Mouse (Mus musculus): ENCODE measurements around the gene H2al1a. TPM values are rescaled to one million over a fixed set of nuclear protein-coding genes. Genes with fewer than 3 reads are reported as not detected.
"Not testable (repeated sequence)": the region's sequence is repeated elsewhere in the genome, so short reads cannot be mapped to it uniquely, and the experiment has no call there.

Gene H2al1a
- not detected in 2 replicates for polyA plus RNA-seq (2015; fragmentation: Nextera tagmentation; extraction: Ambion mirVana)

DNA sequence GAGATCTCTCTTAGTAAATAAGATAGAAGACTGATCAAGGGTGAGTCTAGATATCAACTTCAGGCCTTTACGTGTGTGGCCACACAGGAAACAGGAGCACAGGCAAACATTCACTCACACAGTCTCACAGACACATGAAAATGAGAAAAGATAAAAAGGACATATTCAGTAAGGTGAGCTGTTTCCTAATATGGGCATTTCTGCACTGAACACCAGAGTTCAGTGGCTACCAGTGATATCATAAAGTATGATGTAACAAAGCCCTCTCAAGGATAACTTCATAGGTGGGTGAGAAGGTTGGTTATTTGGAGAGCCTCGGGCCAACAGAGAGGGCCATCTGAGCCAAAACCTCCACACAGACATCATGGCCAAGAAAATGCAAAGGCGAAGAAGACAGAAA is at the start of gene H2al1a:
Gene H2al1a (plus strand): TSS at position 301 of the 400 bp plus-strand sequence.
- H3K27ac ChIP-seq; H3K9ac ChIP-seq; H3K36me3 ChIP-seq; ATAC-seq (ENCODE audit: borderline replicate concordance, extremely low read depth, low FRiP score, low TSS enrichment); H3K4me2 ChIP-seq; H3K9me3 ChIP-seq; H3K4me1 ChIP-seq; H3K27me3 ChIP-seq; H3K4me3 ChIP-seq: not testable (repeated sequence)
- WGBS: no CpG with 5 or more reads among the region's 3 CpGs

GRCm38 (mm10) chrX:11250155-11250554 is 48.9 kb upstream of the H2al1a start:
- Histone ChIP-seq H3K27ac (no peak overlapping the region), H3K27me3 (no peaks in the 10 kb centered on the region), H3K36me3 (no peaks in the 10 kb centered on the region), H3K9me3 (no peaks in the 10 kb centered on the region), H3K4me3 (no peak overlapping the region), H3K9ac (no peak overlapping the region), H3K4me2 (no peak overlapping the region), H3K4me1 (peaks cover 5% of the 10 kb centered on the region; the same call in 1 of the 2 replicates)
- WGBS: 33% methylated on average over 12 of the region's 12 CpGs
- ATAC-seq (ENCODE audit: borderline replicate concordance, extremely low read depth, low FRiP score, low TSS enrichment): no peak

GRCm38 (mm10) chrX:11254062-11254461 is 45.0 kb upstream of the H2al1a start:
- ATAC-seq (ENCODE audit: borderline replicate concordance, extremely low read depth, low FRiP score, low TSS enrichment): no peak
- no peak overlapping the region for H3K4me3 ChIP-seq
- H3K4me2 ChIP-seq: no peak overlapping the region
- H3K9me3 ChIP-seq: no peaks in the 10 kb centered on the region
- WGBS: 35% methylated on average over 5 of the region's 5 CpGs
- H3K27me3 ChIP-seq: peaks cover 4% of the 10 kb centered on the region; the same call in 1 of the 2 replicates
- H3K9ac ChIP-seq: no peak overlapping the region
- peak overlapping the region; percentile 60 for H3K27ac ChIP-seq
- H3K4me1 ChIP-seq: peaks cover 15% of the 10 kb centered on the region; the same call in 1 of the 2 replicates
- H3K36me3 ChIP-seq: no peaks in the 10 kb centered on the region

DNA sequence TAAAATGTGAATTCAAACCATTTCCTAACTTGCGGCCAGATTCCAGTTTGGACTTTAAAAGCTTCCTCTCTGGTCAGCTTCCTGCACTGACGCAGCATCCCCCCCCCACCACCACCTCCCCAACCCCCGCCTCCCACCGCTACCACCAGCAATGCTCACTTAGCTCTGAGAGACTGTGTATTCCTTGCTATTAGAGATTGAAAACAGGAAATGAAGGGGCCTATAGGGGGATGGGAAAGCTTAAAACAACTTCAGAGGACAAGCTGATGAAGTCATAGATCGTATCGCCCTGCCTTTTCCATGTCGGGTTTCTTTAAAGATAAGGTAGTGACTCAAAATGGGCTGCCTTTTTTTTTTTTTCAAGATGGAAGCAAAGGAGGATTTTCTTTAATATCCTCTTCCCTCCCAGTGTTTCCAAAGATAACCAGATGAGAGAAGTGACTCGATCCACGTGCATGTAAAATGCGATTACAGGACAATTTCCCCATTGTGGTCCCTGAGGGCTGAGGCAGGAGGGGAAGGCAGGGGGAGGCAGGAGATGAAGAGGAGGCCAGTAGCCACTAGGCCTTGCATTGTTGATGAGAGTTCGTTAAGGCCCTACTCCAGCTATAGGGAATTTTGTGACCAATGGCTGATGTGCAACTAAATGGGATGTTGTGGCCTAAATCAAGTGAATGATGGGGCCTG is 44.4 kb upstream of the H2al1a start:
- peak overlapping the region; percentile 60 for H3K27ac ChIP-seq
- no peak overlapping the region for H3K4me3 ChIP-seq
- 36% methylated on average over 11 of the region's 11 CpGs for WGBS
- no peak overlapping the region for H3K4me2 ChIP-seq
- H3K9me3 ChIP-seq: no peaks in the 10 kb centered on the region
- H3K36me3 ChIP-seq: no peaks in the 10 kb centered on the region
- H3K9ac ChIP-seq: no peak overlapping the region
- H3K4me1 ChIP-seq: peaks cover 15% of the 10 kb centered on the region; the same call in 1 of the 2 replicates
- peaks cover 4% of the 10 kb centered on the region; the same call in 1 of the 2 replicates for H3K27me3 ChIP-seq
- ATAC-seq (ENCODE audit: borderline replicate concordance, extremely low read depth, low FRiP score, low TSS enrichment): 0 out of 2 replicates have a peak, but pooled peaks have one; percentile 20

DNA sequence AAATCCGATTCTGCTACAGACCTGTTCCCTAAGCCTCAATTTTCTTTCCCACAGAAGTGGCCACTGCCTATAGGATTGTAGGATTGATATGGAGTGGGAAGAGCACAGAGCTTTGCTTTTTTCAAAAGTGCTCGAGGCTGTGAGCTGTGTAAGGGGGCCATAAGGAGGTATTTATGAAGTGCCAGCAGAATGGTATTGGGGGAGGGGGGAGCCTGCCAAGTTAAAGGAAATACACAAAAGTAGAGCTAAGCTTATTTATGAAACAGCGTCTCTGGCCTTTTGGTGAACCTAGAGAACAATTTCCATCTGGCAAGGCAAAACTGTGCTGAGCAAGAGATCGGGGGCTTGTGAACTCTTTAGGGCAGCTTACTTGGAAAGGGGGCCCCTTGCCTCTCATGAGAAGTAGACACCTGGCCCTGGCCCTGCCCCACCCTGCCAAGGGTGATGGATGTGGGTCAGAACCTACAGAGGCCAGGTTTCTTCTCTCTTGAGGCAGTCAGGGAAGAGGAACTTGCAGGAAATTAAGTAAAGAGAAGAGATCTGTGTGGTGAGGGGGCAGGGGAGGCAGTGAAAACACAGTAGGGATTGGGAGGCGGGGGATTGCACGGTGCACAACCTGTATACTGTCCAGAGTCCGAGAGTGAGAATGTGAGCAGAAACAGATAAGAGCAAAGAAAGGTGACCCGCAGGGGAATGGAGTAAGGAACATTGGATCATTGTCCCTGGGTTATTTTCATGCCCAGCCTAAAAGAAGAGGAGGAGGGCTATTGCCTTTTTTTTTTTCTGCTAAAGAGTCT is 43.3 kb upstream of the H2al1a start:
- H3K36me3 ChIP-seq: no peaks in the 10 kb centered on the region
- peaks cover 15% of the 10 kb centered on the region; the same call in 1 of the 2 replicates for H3K4me1 ChIP-seq
- H3K9ac ChIP-seq: no peak overlapping the region
- no peaks in the 10 kb centered on the region for H3K9me3 ChIP-seq
- peak overlapping the region; percentile 60; the same call in 1 of the 2 replicates for H3K27ac ChIP-seq
- H3K27me3 ChIP-seq: peaks cover 8% of the 10 kb centered on the region; the same call in 1 of the 2 replicates
- 27% methylated on average over 8 of the region's 8 CpGs for whole genome bisulfite sequencing
- ATAC-seq (ENCODE audit: borderline replicate concordance, extremely low read depth, low FRiP score, low TSS enrichment): peak; percentile 60; the same call in 1 of the 2 replicates
- H3K4me3 ChIP-seq: no peak overlapping the region
- H3K4me2 ChIP-seq: no peak overlapping the region

- 49% methylated on average over 8 of the region's 8 CpGs for WGBS
- Histone ChIP-seq H3K4me1 (no peaks in the 10 kb centered on the region), H3K27ac (no peak overlapping the region), H3K9me3 (no peaks in the 10 kb centered on the region), H3K4me2 (no peak overlapping the region), H3K9ac (no peak overlapping the region), H3K4me3 (no peak overlapping the region), H3K36me3 (no peaks in the 10 kb centered on the region), H3K27me3 (peaks cover 3% of the 10 kb centered on the region; the same call in 1 of the 2 replicates)
- peak; percentile 39; the same call in 1 of the 2 replicates for ATAC-seq (ENCODE audit: borderline replicate concordance, extremely low read depth, low FRiP score, low TSS enrichment)
Observed at GRCm38 (mm10) chrX:11264918-11265317, 34.1 kb upstream of the H2al1a start.

- H3K36me3 ChIP-seq: no peaks in the 10 kb centered on the region
- no peak overlapping the region for H3K27ac ChIP-seq
- ATAC-seq (ENCODE audit: borderline replicate concordance, extremely low read depth, low FRiP score, low TSS enrichment): peak; percentile 83; the same call in 1 of the 2 replicates
- no peaks in the 10 kb centered on the region for H3K9me3 ChIP-seq
- 48% methylated on average over 7 of the region's 7 CpGs for WGBS
- no peak overlapping the region for H3K4me3 ChIP-seq
- no peaks in the 10 kb centered on the region for H3K4me1 ChIP-seq
- no peak overlapping the region for H3K9ac ChIP-seq
- 0 out of 2 replicates have a peak, but pooled peaks cover 4% of the 10 kb centered on the region for H3K27me3 ChIP-seq
- no peak overlapping the region for H3K4me2 ChIP-seq
Observed at GRCm38 (mm10) chrX:11267791-11268190, 31.3 kb upstream of the H2al1a start.

DNA sequence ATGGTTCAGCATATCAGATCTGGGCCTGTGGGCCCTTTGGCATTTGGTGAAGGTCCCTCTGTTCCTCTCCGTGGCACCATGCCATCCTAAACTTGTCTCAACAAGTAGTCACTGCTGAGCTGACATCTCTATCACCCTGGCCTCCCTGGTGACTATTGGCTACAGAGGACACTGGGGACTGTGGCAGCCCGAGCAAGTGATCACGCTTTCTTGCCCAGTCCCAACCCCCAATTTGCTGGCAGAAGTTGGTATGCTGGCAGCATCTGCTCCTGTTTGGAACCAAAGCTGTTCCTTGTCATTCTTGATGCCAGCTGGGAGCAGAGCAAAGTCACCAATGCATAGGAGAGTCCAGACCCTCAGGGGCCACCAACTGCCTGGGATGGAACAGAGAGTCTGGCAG is 30.0 kb upstream of the H2al1a start:
- H3K4me2 ChIP-seq: no peak overlapping the region
- no peak for ATAC-seq (ENCODE audit: borderline replicate concordance, extremely low read depth, low FRiP score, low TSS enrichment)
- no peak overlapping the region for H3K27ac ChIP-seq
- H3K36me3 ChIP-seq: no peaks in the 10 kb centered on the region
- H3K27me3 ChIP-seq: 0 out of 2 replicates have a peak, but pooled peaks cover 4% of the 10 kb centered on the region
- no peak overlapping the region for H3K4me3 ChIP-seq
- WGBS: 74% methylated on average over 3 of the region's 3 CpGs
- H3K4me1 ChIP-seq: 0 out of 2 replicates have a peak, but pooled peaks cover 4% of the 10 kb centered on the region
- H3K9ac ChIP-seq: no peak overlapping the region
- no peaks in the 10 kb centered on the region for H3K9me3 ChIP-seq

DNA sequence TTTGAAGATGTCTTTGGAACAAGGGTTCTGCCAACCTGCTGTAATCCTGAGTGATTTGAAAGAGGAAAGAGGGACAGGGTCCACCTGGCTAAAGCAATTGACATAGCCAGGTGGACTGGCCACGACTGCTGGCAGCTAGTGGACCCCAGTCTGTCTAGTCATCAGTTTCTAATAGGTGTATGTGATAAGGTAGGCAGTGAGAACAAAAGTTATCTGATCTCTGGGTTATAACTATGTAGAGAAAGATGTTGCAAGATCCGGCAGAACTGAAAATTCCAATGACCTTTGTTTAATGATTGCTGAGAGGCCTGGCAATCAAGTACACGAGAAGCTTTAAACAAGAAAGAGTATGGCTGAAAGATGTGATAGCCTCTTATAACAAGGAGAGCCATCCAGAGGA is 25.9 kb upstream of the H2al1a start:
- H3K4me3 ChIP-seq: no peak overlapping the region
- no peak for ATAC-seq (ENCODE audit: borderline replicate concordance, extremely low read depth, low FRiP score, low TSS enrichment)
- H3K9ac ChIP-seq: no peak overlapping the region
- 0 out of 2 replicates have a peak, but pooled peaks cover 4% of the 10 kb centered on the region for H3K27me3 ChIP-seq
- no peaks in the 10 kb centered on the region for H3K36me3 ChIP-seq
- H3K9me3 ChIP-seq: no peaks in the 10 kb centered on the region
- WGBS: 51% methylated on average over 3 of the region's 3 CpGs
- no peak overlapping the region for H3K4me2 ChIP-seq
- no peak overlapping the region for H3K27ac ChIP-seq
- H3K4me1 ChIP-seq: 0 out of 2 replicates have a peak, but pooled peaks cover 4% of the 10 kb centered on the region

DNA sequence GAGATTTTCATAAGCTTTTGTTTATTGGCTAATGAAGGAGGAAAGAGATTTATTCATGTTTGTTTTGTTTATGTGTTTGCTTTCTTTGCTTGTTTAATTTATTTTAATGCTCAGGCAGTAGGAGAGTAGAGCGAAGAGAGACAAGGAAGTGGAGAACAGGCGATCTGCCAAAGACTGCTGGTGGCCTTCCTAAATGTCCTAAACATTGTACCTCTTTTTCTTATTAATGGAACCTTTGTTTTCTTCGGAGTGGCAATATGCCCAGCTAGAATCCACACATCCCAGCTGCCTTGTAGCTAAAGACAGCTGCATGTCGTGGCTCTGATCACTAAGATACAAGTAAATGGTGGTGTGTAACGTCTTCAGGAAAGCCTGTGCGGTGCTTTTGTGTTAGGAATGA is 22.0 kb upstream of the H2al1a start:
- no peaks in the 10 kb centered on the region for H3K36me3 ChIP-seq
- no peaks in the 10 kb centered on the region for H3K9me3 ChIP-seq
- no peak for ATAC-seq (ENCODE audit: borderline replicate concordance, extremely low read depth, low FRiP score, low TSS enrichment)
- peaks cover 1% of the 10 kb centered on the region; the same call in 1 of the 2 replicates for H3K27me3 ChIP-seq
- no peak overlapping the region for H3K4me2 ChIP-seq
- 0 out of 2 replicates have a peak, but pooled peaks cover 4% of the 10 kb centered on the region for H3K4me1 ChIP-seq
- H3K27ac ChIP-seq: no peak overlapping the region
- 62% methylated on average over 6 of the region's 6 CpGs for WGBS
- no peak overlapping the region for H3K9ac ChIP-seq
- no peak overlapping the region for H3K4me3 ChIP-seq

DNA sequence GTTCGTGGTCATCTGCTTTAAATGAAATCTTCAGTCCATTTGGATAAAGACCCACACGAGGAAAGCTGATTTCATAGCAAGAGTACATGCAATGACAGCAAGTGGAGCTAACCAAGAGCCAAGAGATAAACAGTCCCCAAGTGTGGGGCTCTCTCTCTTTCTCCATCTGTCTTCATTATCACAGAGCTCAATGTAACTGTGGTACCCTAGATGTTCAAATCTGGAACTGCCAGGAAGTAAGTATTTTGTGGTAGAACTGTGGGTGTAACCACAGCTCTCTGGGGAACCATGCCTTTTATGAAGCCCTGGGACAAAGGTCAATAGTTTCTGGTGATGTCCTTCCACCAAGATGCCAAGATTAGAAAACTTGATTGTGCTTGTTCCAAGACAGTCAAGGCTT is 18.3 kb upstream of the H2al1a start:
- no peaks in the 10 kb centered on the region for H3K36me3 ChIP-seq
- no peaks in the 10 kb centered on the region for H3K4me1 ChIP-seq
- WGBS: 60% methylated on average over 2 of the region's 2 CpGs
- H3K27ac ChIP-seq: no peak overlapping the region
- no peak overlapping the region for H3K4me2 ChIP-seq
- no peak overlapping the region for H3K4me3 ChIP-seq
- H3K9me3 ChIP-seq: no peaks in the 10 kb centered on the region
- H3K27me3 ChIP-seq: peaks cover 4% of the 10 kb centered on the region; the same call in 1 of the 2 replicates
- no peak overlapping the region for H3K9ac ChIP-seq
- no peak for ATAC-seq (ENCODE audit: borderline replicate concordance, extremely low read depth, low FRiP score, low TSS enrichment)
